Mouse (Mus musculus) 416B (cell line): ENCODE data around the gene Akap8l.
A peak's percentile ranks its signal among the peaks of the same experiment; 100 is the strongest.

Source experiments
- DNase-seq: peaks from one replicate; pipeline ENCODE4 v3.0.0; 2011; ENCODE audit warnings: low read depth

Akap8l gene

GRCm38 (mm10) chr17:32319950-32320349 lies 30.5 kb downstream of the Akap8l start:
- DNase-seq = peak; percentile 29

DNA sequence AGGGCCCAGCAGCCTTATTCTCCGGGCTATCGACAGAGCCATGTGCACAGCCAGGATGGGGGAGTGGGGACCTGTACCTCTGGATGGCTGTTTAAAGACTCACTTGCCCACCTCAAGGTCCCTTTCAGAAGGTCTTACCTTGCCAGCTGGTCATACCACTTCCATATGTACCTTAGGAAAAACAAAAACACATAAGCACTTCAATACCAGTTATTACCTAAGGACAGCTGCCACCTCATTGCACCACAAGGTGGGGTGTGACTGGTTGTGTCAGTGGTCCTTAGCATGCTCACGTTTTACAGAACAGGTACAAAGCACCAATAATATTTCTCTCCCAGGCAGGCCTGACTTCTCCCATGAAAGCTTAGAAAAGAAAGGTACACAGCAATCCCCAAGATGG lies 32.7 kb downstream of the Akap8l start:
- DNase-seq = no peak

DNA sequence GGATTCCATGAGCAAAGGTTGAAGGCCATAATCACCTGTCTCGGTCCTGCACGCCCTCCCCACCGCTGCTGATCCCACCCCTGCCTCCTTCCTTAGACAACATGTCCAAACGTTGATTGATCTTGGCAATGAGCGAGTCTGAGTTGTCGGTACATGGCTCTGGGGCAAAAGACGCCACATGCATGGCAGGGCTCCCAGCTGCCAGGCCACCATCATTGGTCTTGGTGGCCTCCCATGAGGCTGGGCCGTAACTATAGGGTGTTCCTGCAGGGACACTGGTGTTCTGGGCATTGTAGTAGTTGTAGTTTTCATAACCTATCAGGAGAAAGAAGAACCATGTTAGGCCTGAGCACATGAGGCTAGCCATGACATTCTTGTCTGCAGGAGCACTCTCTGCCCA lies 33.4 kb downstream of the Akap8l start:
- no peak for DNase-seq

GRCm38 (mm10) chr17:32315560-32315959 lies 34.8 kb downstream of the Akap8l start:
- DNase-seq = no peak

- DNase-seq = no peak
Observed at GRCm38 (mm10) chr17:32313892-32314291, 36.5 kb downstream of the Akap8l start.

GRCm38 (mm10) chr17:32312801-32313200 lies 37.6 kb downstream of the Akap8l start:
- no peak for DNase-seq

GRCm38 (mm10) chr17:32307963-32308362 lies 42.4 kb downstream of the Akap8l start:
- DNase-seq = no peak

DNA sequence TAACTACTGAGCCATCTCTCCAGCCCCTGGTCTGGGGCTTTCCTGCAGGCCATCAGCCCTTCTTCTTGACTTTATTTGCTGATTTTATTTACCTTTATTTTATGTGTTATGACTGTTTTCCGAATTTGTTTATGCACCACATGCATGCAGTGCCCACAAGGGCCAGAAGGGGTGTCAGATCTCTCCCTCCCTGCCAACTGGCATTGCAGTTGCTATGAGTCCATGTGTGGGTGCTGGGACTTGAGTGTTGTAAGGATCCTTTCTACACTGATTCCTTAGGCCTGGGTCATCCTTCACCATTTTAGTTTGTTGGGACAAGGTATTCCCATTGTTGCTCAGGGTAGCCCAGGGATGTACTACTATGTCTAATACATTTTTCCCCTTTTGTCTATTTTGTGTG lies 52.3 kb downstream of the Akap8l start:
- no peak for DNase-seq

DNA sequence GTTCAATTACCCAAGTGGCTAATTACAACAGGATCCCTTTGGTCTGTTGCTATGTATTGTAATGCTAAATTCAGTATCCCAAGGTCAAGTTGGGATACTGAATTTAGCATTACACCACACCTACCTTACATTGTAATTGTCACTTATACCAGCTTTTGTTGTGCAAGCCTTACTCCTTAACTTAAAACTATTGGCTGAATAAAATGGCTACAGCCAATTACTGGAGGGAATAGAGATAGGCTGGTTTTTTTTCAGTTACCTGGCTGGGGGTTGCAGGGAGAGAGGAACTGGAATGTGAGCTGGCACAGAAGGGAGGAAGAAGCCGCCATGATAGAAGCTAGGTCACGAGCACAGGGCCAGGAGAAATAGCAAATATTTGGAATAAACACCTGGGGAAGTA lies 54.5 kb downstream of the Akap8l start:
- no peak for DNase-seq

DNA sequence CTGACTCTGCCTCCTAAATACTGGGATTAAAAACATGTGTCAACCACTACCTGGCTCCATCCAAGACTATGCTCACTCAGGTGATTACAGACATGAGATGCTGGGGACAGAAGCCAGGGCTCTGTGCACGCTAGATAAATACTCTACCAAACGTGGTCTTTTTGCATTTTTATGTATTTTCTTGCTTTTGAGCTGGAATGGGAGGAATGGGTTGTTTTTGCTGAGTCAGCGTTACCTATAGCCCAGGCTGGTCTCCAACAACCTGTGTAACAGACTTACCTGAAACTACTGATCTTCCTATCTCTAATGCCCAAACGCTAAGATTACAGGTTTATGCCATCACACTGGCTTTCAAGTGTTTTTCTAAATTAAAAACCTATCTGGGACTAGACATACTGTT lies 55.2 kb downstream of the Akap8l start:
- DNase-seq = no peak

- no peak for DNase-seq
Observed at GRCm38 (mm10) chr17:32285138-32285670, 65.2 kb downstream of the Akap8l start.

GRCm38 (mm10) chr17:32284262-32285137 lies 65.9 kb downstream of the Akap8l start, which contains the start of gene Brd4:
Gene Brd4 (minus strand): TSS chr17:32284722.
- DNase-seq = peak; percentile 84

DNA sequence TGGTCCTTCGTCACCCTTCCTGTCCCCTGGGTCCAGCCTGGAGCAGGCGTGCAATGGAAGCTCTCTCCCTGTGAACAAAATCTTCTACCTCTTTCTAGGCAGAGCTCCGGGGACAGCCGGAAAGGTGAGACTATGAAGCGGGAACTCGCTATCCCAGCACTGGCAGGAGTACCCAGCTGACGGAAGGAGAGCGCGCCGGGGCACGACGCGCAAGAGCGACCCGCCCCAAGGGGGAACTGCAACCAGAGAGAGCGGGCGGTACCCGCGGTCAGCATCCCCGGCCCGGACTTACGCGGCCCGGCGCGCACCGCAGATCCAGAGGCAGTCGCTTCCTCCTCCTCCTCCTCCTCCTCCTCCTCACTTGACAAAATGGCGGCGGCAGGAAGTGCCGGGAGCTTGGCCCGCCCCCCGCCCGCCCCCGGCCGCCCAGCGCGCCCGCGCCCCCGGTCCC lies 66.6 kb downstream of the Akap8l start:
- DNase-seq = peak; percentile 80

- peak; percentile 80 for DNase-seq
Observed at GRCm38 (mm10) chr17:32283341-32283740, 67.1 kb downstream of the Akap8l start.

GRCm38 (mm10) chr17:32281611-32282310 lies 68.6 kb downstream of the Akap8l start:
- no peak for DNase-seq

- no peak for DNase-seq
Observed at GRCm38 (mm10) chr17:32281126-32281525, 69.3 kb downstream of the Akap8l start.

DNA sequence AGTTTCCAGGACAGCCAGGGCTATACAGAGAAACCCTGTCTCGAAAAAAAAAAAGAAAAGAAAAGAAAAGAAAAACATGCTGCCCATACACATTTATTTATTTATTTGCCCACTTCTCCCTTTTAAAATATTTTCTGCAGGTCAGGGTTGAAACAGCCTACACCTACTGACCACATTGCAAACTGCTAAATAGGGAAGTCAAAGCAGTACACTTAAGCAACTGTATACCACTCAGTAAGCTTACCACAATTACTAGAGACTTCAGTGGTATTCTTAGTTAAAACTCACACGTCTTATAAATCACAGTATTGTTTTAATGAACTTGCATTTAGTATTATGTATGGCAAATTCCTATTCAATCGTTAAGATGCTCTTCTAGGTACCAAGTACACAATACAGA lies 69.8 kb downstream of the Akap8l start:
- DNase-seq = peak; percentile 61

GRCm38 (mm10) chr17:32277201-32277600 lies 73.2 kb downstream of the Akap8l start:
- DNase-seq = no peak

GRCm38 (mm10) chr17:32275568-32275967 lies 74.8 kb downstream of the Akap8l start:
- DNase-seq = peak; percentile 78
